Mouse (Mus musculus): Measurements from ENCODE around the gene Slc7a1.

DNA sequence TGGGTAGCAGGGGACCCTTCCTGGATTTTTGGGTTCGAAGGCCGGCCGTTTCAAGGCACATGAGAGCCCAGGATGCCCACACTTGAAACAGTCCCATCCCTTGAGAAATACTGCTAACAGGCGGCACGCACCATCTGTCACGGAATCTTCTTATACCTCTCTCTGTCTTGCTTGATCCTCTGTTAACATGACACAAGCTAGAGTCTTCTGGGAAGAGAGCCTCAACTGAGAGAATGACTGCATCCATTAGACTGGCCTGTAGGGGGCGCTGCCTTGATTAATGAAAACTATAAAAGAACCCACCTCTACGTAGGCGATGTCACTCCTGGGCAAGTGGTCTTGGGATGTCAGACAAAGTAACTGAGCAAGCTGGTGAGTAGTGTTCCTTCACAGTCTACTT, 13.2 kb downstream of the Slc7a1 start:
- no peak for TF ChIP-seq POLR2A (IDR thresholded peaks at IDR 0.05; ENCODE audit: low read depth, low read length)
- no peak for TF ChIP-seq CTCF (IDR thresholded peaks at IDR 0.05; ENCODE audit: extremely low read depth, insufficient read depth, insufficient read length, insufficient replicate concordance)

Measured in spleen, adult 2 months (tissue).